Mouse (Mus musculus) erythroblast, embryonic 14.5 days (primary cell): Measurements from ENCODE around the gene Adamts9. TPM values are rescaled to one million over a fixed set of nuclear protein-coding genes. Genes with fewer than 3 reads are reported as not detected.

Experiments used
- H3K27me3 ChIP-seq: 2 replicates; pipeline ENCODE4 v1.6.1; 2012; ENCODE audit warnings: inconsistent platforms; ENCODE audit not compliant: control insufficient read depth
- H3K36me3 ChIP-seq: 2 replicates; pipeline ENCODE4 v1.6.1; 2012; ENCODE audit warnings: mild to moderate bottlenecking, inconsistent platforms; ENCODE audit not compliant: control insufficient read depth
- H3K4me1 ChIP-seq: 2 replicates; pipeline ENCODE4 v1.6.1; 2012; ENCODE audit warnings: inconsistent platforms; ENCODE audit not compliant: control insufficient read depth
- H3K4me3 ChIP-seq: replicated peaks from 2 replicates; pipeline ENCODE3; 2012; ENCODE audit warnings: moderate library complexity, mild to moderate bottlenecking, inconsistent platforms
- H3K9me3 ChIP-seq: 2 replicates; pipeline ENCODE4 v1.6.1; 2012; ENCODE audit warnings: low read length, inconsistent platforms, mixed read lengths; ENCODE audit not compliant: control insufficient read depth
- GATA1 ChIP-seq: IDR thresholded peaks from 2 replicates; pipeline ENCODE4 v1.6.1; 2012; ENCODE audit warnings: low read length, inconsistent platforms, mixed read lengths
- TAL1 ChIP-seq: IDR thresholded peaks from 3 replicates; pipeline ENCODE4 v1.6.1; 2012; ENCODE audit warnings: low read length, inconsistent platforms, mixed read lengths
- polyA plus RNA-seq: library from polyadenylated mRNA; stranded (reverse); fragments of >175 nt; gene quantifications from 2 replicates; pipeline ENCODE4 v1.2.3, GENCODE M21; 2012

Adamts9 gene
- 0.01 TPM in 1 of 2 replicates, not detected in the other for polyA plus RNA-seq

DNA sequence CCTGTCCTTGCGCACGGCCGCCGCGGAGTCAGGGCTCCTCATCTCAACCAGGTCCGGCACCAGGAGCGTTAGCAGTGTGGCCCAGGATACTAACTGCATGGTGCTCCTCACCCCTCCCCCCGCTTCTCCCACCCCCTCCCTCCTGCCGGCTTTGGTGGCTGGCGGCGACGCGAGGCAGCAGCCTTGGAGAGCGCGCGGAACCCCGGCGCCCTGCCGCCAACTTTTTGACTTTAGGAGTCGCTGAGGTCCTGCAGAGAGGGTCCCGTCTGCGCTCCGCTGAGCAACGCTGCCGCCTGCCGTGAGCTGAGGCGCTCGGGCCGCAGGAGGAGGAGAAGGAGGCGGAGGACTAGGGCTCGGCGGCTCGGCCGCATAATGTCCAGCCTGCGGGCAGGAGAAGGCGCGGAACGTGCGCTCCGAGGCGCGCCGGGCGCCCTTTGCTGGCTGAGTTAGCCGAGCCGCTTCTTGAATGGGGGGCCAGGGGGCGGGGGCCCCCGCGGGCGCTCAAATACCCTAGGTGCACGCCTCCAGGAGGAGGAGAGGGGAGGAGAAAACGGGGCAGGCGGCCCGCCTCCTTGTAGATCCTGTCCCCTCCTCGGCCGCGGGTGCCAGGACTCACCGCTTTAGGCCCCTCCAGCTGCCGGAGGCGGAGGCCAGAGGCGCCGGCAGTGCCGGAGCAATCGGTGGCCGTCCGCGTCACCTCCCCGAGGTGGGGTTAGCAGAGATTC is at the start of gene Adamts9:
Gene Adamts9, minus strand, starts transcription at position 436 of the 725 bp plus-strand sequence.
- no peaks in the 10 kb centered on the region for H3K36me3 ChIP-seq
- no peaks in the 10 kb centered on the region for H3K4me1 ChIP-seq
- peaks cover 7% of the 10 kb centered on the region for H3K9me3 ChIP-seq
- no peak within 1 kb of the TSS for H3K4me3 ChIP-seq
- no peak for TF ChIP-seq TAL1
- TF ChIP-seq GATA1: no peak
- H3K27me3 ChIP-seq: peaks cover 54% of the 10 kb centered on the region

DNA sequence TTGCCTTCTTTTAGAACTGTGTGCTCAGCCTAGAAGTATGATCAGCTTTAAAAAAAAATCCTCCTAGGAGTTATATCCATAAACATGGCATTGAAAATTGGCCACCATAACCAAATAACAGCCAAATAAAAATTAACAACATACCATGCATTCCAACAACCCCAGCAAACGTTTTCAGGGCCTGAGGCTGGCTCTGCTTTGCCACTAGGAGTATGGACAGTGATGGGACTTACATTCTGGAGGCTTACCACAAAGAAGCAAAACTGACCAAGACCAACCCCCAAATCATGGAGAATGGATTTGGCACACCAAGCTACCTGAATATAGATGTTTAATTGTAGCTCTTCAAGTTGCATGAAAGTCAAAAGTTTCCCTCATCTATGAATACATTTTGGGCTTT is 48.3 kb upstream of the Adamts9 start:
- Histone ChIP-seq H3K4me3 (no peak overlapping the region), H3K9me3 (0 out of 2 replicates have a peak, but pooled peaks cover 2% of the 10 kb centered on the region), H3K4me1 (no peaks in the 10 kb centered on the region), H3K36me3 (no peaks in the 10 kb centered on the region), H3K27me3 (no peaks in the 10 kb centered on the region)
- TF ChIP-seq TAL1 (no peak), GATA1 (no peak)

DNA sequence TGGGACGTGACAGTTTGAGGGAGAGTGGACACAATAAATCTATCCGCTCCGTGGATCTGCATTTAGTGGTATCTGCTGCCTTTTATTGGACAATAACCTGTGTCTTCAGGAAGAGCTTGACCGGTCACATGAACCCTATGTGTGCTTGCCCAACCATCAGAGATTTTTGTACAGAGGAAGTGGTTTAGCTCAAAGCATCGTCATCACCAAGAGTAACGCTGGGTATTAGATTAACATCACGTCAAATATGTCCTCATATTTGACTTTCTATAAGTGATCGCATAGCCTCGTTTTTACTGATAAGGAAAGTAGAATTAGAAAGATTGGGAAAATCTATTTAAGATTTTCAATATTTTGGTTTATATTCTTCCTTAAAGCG is 45.3 kb upstream of the Adamts9 start:
- H3K4me3 ChIP-seq: no peak overlapping the region
- no peaks in the 10 kb centered on the region for H3K36me3 ChIP-seq
- TF ChIP-seq TAL1 (no peak), GATA1 (no peak)
- 0 out of 2 replicates have a peak, but pooled peaks cover 2% of the 10 kb centered on the region for H3K9me3 ChIP-seq
- no peaks in the 10 kb centered on the region for H3K4me1 ChIP-seq
- no peaks in the 10 kb centered on the region for H3K27me3 ChIP-seq

DNA sequence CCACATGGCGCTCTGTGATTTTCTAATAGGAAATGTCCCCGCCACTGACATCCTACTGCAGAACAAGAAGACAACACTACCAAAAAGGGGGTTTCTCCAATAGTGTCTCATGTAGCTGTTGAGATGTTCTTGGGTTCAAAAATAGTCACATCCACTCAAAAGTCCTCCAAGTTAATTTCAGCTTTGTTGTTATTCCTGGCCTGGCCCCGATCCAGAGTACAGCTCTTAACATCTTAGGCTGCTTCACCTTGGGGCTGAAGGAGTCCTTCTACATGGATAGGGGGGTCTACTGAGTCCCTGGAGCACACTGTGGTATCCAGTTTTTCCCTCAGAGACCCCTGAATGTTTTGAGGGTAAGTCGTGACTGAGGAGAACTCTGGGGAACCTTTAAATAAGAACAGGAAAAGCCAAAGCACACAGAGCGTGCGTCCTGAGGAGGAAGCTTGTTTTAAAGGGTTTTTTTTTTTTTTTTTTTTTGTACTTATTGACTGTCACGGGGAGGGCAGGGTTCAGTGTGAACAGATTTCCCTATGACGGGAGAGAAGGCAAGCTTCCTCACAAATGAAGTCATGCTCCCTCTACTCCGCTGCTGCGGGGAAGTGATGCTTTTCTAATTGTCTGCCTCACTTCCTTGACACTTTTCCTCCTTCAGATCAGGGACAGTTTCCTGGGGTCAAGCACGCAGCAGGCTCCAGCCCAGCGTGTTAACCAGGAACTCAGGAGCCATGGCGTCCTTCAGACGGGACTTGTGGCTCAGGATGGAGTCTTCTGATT is 44.7 kb upstream of the Adamts9 start:
- Histone ChIP-seq H3K4me1 (no peaks in the 10 kb centered on the region), H3K9me3 (0 out of 2 replicates have a peak, but pooled peaks cover 2% of the 10 kb centered on the region), H3K36me3 (no peaks in the 10 kb centered on the region), H3K4me3 (no peak overlapping the region), H3K27me3 (no peaks in the 10 kb centered on the region)
- TF ChIP-seq GATA1: no peak
- no peak for TF ChIP-seq TAL1

DNA sequence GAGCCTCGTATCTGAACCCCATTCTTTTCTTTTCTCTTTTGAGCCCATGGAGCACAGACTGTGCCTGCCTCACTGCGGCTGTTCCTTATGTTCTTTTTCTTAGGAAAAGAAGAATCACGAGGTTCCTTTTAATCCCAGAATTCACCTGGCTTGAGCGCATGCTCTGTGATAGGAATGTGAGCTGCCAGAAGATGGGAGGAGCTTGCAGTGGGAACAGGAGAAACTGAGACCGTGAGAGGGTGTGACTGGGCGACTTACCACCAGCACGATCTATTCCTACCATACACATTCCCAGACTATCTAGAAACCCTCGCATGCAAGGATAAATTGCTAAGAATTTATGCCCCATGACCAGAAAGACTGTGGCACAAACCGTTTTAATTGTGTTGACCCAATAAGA is 44.1 kb upstream of the Adamts9 start:
- H3K4me3 ChIP-seq: no peak overlapping the region
- no peaks in the 10 kb centered on the region for H3K4me1 ChIP-seq
- no peaks in the 10 kb centered on the region for H3K27me3 ChIP-seq
- H3K36me3 ChIP-seq: no peaks in the 10 kb centered on the region
- TF ChIP-seq TAL1: no peak
- TF ChIP-seq GATA1: no peak
- H3K9me3 ChIP-seq: 0 out of 2 replicates have a peak, but pooled peaks cover 2% of the 10 kb centered on the region

DNA sequence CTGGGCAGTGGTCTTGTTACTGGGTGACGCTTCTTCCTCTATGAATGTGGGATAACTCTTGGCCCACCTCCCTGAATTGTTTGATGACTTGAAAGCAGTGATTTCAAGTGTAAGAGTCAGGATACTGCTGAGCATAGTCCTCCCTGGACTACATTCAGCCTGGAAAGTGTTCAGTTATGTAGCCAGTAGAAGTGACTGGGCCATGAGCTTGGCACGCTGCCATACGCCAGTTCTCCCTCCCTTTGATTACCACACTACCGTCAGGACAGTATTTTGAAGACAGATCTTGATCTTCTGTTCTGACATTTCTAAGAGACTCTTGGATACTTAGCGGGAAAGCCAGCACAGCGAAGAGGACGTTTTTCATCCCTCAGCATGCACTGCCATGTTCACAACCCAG is 40.1 kb upstream of the Adamts9 start:
- Histone ChIP-seq H3K9me3 (no peaks in the 10 kb centered on the region), H3K27me3 (no peaks in the 10 kb centered on the region), H3K36me3 (no peaks in the 10 kb centered on the region), H3K4me3 (no peak overlapping the region), H3K4me1 (no peaks in the 10 kb centered on the region)
- TF ChIP-seq TAL1: no peak
- no peak for TF ChIP-seq GATA1

DNA sequence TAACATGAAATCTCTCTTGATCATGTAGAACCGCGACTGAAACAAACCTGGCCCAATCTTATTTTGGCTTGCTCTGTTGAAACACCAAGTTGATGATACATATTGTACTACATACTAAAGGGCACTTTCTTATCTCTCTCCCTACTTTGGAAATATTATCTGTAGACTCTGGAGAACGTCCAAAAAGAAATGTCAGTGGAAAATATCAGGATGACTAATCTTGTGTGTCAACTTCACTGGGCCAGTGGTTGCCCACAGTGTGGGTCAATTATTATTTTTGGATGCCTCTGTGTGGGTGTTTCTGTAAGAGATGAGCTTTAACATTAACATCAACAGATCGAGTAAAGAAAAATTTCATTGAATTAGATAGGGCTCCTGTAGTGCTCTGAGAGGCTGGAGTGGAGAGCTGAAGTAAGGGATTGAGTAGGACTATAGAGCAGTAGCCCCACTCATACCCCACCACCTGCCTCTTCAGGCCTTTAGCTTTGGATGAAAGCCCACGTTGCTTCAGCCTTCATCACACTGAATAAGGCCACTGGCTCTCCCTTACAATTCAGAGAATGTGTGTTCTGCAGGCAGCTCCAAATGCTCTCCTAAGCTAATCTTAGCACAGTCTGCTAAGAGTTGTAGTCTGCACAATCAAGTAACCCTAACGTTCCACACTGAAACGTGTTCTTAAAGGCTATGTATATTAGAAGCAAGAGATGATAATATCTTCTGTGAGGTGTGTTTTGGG is 38.3 kb upstream of the Adamts9 start:
- Histone ChIP-seq H3K4me3 (no peak overlapping the region), H3K27me3 (no peaks in the 10 kb centered on the region), H3K4me1 (no peaks in the 10 kb centered on the region), H3K36me3 (no peaks in the 10 kb centered on the region), H3K9me3 (no peaks in the 10 kb centered on the region)
- no peak for TF ChIP-seq GATA1

DNA sequence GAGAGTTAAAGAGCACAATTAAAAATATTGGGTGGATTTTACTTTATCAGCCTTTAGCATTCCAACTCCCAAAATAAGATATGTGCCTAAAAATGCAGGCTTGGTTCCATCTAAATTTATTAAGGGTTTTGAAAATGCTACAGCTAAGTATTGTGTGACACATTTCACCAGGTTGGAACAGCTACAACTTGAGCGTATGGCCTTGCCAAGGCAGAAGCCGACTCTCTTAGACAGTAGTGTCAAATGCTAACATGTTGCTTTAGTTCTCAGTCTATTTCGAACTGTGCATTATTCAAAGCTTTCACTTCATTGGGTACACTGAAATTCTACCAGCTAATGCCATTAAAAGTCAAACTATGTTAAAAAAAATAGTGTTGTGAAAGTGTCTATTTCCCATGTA is 30.0 kb upstream of the Adamts9 start:
- TF ChIP-seq GATA1: no peak
- no peak for TF ChIP-seq TAL1
- no peaks in the 10 kb centered on the region for H3K36me3 ChIP-seq
- no peaks in the 10 kb centered on the region for H3K27me3 ChIP-seq
- no peaks in the 10 kb centered on the region for H3K9me3 ChIP-seq
- H3K4me3 ChIP-seq: no peak overlapping the region
- no peaks in the 10 kb centered on the region for H3K4me1 ChIP-seq

DNA sequence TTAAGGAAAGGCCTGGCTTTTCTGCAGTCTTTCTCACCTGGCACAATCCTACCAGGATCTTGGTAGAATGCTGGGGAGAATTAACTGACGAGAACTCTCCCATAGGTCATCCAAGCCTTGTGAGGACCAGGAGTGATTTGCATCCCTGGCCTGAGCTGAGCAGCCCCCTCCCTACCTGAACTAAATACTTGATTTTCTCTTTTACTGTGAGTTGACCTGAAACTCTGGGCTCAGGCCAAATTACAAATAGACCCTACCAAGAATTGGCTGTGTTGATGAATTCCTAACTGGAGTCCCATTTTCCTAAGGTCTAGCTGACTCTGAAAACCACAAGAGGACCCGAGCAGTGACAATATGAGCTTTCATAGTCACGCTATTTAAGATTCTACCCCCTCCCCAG is 25.4 kb upstream of the Adamts9 start:
- H3K4me3 ChIP-seq: no peak overlapping the region
- no peaks in the 10 kb centered on the region for H3K27me3 ChIP-seq
- no peaks in the 10 kb centered on the region for H3K4me1 ChIP-seq
- H3K36me3 ChIP-seq: no peaks in the 10 kb centered on the region
- TF ChIP-seq TAL1: no peak
- no peak for TF ChIP-seq GATA1
- H3K9me3 ChIP-seq: peaks cover 3% of the 10 kb centered on the region; the same call in 1 of the 2 replicates
